ENCODE assay signal across 10 mouse cellular contexts in the genomic region with DNA sequence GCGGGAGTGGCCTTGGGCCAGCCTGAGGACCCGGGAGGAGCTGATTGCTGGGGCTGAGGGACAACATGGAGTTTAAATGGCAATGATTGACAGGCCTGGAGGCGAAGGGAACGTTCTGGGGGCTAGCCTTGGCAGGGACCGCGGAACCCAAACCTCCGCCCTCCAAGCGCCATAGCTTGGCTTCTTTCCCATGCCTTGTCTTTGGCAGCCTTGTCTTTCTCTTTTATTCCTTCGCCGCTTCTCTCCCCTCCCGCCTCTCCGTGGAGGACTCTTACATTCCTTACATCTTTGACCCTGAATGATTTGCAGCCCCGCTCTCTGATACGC. TPM values are rescaled to one million over a fixed set of nuclear protein-coding genes. Genes with fewer than 3 reads are reported as not detected.
DNase-seq lines count a peak whose midpoint lies in the region; ATAC-seq and TF ChIP-seq lines count a peak whose summit lies in the region.
"Had no signal": no experiment of that assay in that cellular context is flagged by ENCODE, and none has a peak within 500 bp of the region (broad histone marks: within the 10 kb centered on the region; RNA-seq: fewer than 3 reads in every experiment).

No protein-coding gene starts in this region.

- WGBS in lung, adult 2 months, result under 1% methylated on average over 14 of the region's 14 CpGs
- 2% methylated on average over 14 of the region's 14 CpGs for WGBS in forebrain, embryonic 10.5 days
- WGBS in kidney, embryonic 15.5 days, result under 1% methylated on average over 14 of the region's 14 CpGs
- 3% methylated on average over 13 of the region's 14 CpGs for WGBS in macrophage (ENCODE audit: missing documents)

- peaks cover 53% of the 10 kb centered on the region for H3K36me3 ChIP-seq in forebrain, embryonic 10.5 days (replicated peaks)
- H3K36me3 ChIP-seq in kidney, embryonic 15.5 days, result peaks cover 43% of the 10 kb centered on the region
- H3K36me3 ChIP-seq in macrophage (ENCODE audit: inconsistent target), result peaks cover 27% of the 10 kb centered on the region

- ATAC-seq in kidney, embryonic 15.5 days (replicated peaks; ENCODE audit: low FRiP score), result no peak
- no peak for ATAC-seq in inflammation-experienced regulatory T-cells, adult 6 months

- peaks cover 18% of the 10 kb centered on the region for H3K4me1 ChIP-seq in lung, adult 2 months (ENCODE audit: control insufficient read depth, insufficient read depth, low read length)
- H3K4me1 ChIP-seq in forebrain, embryonic 10.5 days, result peaks cover 55% of the 10 kb centered on the region
- H3K4me1 ChIP-seq in kidney, embryonic 15.5 days, result peaks cover 57% of the 10 kb centered on the region

- no peaks in the 10 kb centered on the region for H3K9me3 ChIP-seq in forebrain, embryonic 10.5 days
- no peaks in the 10 kb centered on the region for H3K9me3 ChIP-seq in kidney, embryonic 15.5 days (replicated peaks)

- H3K9ac ChIP-seq in kidney, embryonic 15.5 days, result peak overlapping the region; percentile 78

- H3K79me2 ChIP-seq in macrophage (ENCODE audit: inconsistent target), result peaks cover 56% of the 10 kb centered on the region

- TF ChIP-seq CTCF in lung, adult 2 months (IDR thresholded peaks at IDR 0.05; ENCODE audit: insufficient read depth, low read length), result no peak

- H3K4me2 ChIP-seq in kidney, embryonic 15.5 days, result peak overlapping the region; percentile 92

- no peak for DNase-seq in lung, adult 2 months
- no peak for DNase-seq in lung, adult 18-20 months
- peak; percentile 58 for DNase-seq in brain, adult 2 months (ENCODE audit: low read depth, low spot score)
- no peak for DNase-seq in forebrain, embryonic 10.5 days (ENCODE audit: extremely low spot score, low spot score)
- no peak for DNase-seq in layer of hippocampus, adult 9-11 months

- H3K4me3 ChIP-seq in lung, adult 2 months (replicated peaks; ENCODE audit: extremely low read depth, low read depth, low read length), result peak overlapping the region; percentile 94
- H3K4me3 ChIP-seq in forebrain, embryonic 10.5 days, result peak overlapping the region; percentile 99
- peak overlapping the region; percentile 67 for H3K4me3 ChIP-seq in kidney, embryonic 15.5 days (replicated peaks)
- peak overlapping the region; percentile 99 for H3K4me3 ChIP-seq in macrophage (ENCODE audit: inconsistent target)

- no peak for TF ChIP-seq POLR2A in lung, adult 2 months (IDR thresholded peaks at IDR 0.05; ENCODE audit: borderline replicate concordance, extremely low read depth, low read depth, low read length)

- no peaks in the 10 kb centered on the region for H3K27me3 ChIP-seq in forebrain, embryonic 10.5 days (ENCODE audit: poor library complexity, severe bottlenecking)
- H3K27me3 ChIP-seq in kidney, embryonic 15.5 days, result no peaks in the 10 kb centered on the region

- H3K27ac ChIP-seq in forebrain, embryonic 10.5 days, result peak overlapping the region; percentile 96
- H3K27ac ChIP-seq in kidney, embryonic 15.5 days, result peak overlapping the region; percentile 97
- H3K27ac ChIP-seq in macrophage, result peak overlapping the region; percentile 94

RNA-seq across cellular contexts. Expression of gene Rnf41, which starts 0.6 kb away (rescaled TPM):
- 24.4 and 25.5 TPM in 2 replicates for polyA plus RNA-seq in lung, adult 2 months (2012; rRNA removed)
- polyA plus RNA-seq in forebrain, embryonic 10.5 days (2016; fragmentation: Nextera tagmentation; extraction: Ambion mirVana), result 40.9 and 42.9 TPM in 2 replicates
- 45.1 and 45.9 TPM in 2 replicates for polyA plus RNA-seq in kidney, embryonic 15.5 days (2015; fragmentation: Nextera tagmentation; extraction: Ambion mirVana)
- total RNA-seq in macrophage (2018; cell fraction: chromatin; rRNA removed), result 100 to 1,000 TPM in 1 of 26 experiments, 10 to 100 TPM in 25; 20.7 to 101 (median 48.4) TPM
- total RNA-seq in macrophage (2018; cell fraction: cytosol; rRNA removed), result 10 to 100 TPM; 26.8 to 47.9 (median 36.3) TPM
- 100 to 1,000 TPM in 1 of 26 experiments, 10 to 100 TPM in 25; 28.1 to 103 (median 45.2) TPM for total RNA-seq in macrophage (2018; cell fraction: nucleus; rRNA removed)
- 26.5 to 35.2 TPM (median 33.6 TPM) in 3 replicates for polyA plus RNA-seq in macrophage (2018)
- 10 to 100 TPM; 25.2 to 42.2 (median 37.9) TPM for polyA plus RNA-seq in inflammation-experienced regulatory T-cells, adult 6 months (2017; shearing (Covaris generic))

RNA-seq across cellular contexts. Expression of gene Nabp2, which starts 0.7 kb away (rescaled TPM):
- polyA plus RNA-seq in lung, adult 2 months (2012; rRNA removed), result 22.1 and 23.4 TPM in 2 replicates
- 161 and 164 TPM in 2 replicates for polyA plus RNA-seq in forebrain, embryonic 10.5 days (2016; fragmentation: Nextera tagmentation; extraction: Ambion mirVana)
- polyA plus RNA-seq in kidney, embryonic 15.5 days (2015; fragmentation: Nextera tagmentation; extraction: Ambion mirVana), result 82.8 and 92.6 TPM in 2 replicates
- total RNA-seq in macrophage (2018; cell fraction: chromatin; rRNA removed), result 10 to 100 TPM in 12 of 26 experiments, 1 to 10 TPM in 14; 2.0 to 21.4 (median 9.2) TPM
- total RNA-seq in macrophage (2018; cell fraction: cytosol; rRNA removed), result 10 to 100 TPM; 33.5 to 58.9 (median 48.1) TPM
- 10 to 100 TPM in 16 of 26 experiments, 1 to 10 TPM in 10; 5.7 to 22.4 (median 12.2) TPM for total RNA-seq in macrophage (2018; cell fraction: nucleus; rRNA removed)
- polyA plus RNA-seq in macrophage (2018), result 44.1 to 130 TPM (median 65.7 TPM) in 3 replicates
- 10 to 100 TPM; 68.8 to 87.0 (median 73.8) TPM for polyA plus RNA-seq in inflammation-experienced regulatory T-cells, adult 6 months (2017; shearing (Covaris generic))

RNA-seq across cellular contexts. Expression of gene Slc39a5, which starts 11.0 kb away (rescaled TPM):
- polyA plus RNA-seq in lung, adult 2 months (2012; rRNA removed), result 0.42 TPM in 1 of 2 replicates, not detected in the other
- 0.30 TPM in 1 of 2 replicates, not detected in the other for polyA plus RNA-seq in forebrain, embryonic 10.5 days (2016; fragmentation: Nextera tagmentation; extraction: Ambion mirVana)
- 41.5 and 47.1 TPM in 2 replicates for polyA plus RNA-seq in kidney, embryonic 15.5 days (2015; fragmentation: Nextera tagmentation; extraction: Ambion mirVana)
- under 1 TPM in 1 of 26 experiments, not detected in 25; 0.92 TPM for total RNA-seq in macrophage (2018; cell fraction: chromatin; rRNA removed)
- total RNA-seq in macrophage (2018; cell fraction: cytosol; rRNA removed), result not detected
- total RNA-seq in macrophage (2018; cell fraction: nucleus; rRNA removed), result not detected
- not detected in 3 replicates for polyA plus RNA-seq in macrophage (2018)
- not detected for polyA plus RNA-seq in inflammation-experienced regulatory T-cells, adult 6 months (2017; shearing (Covaris generic))
- total RNA-seq: common myeloid progenitor, adult 5-6 weeks; neutrophil, adult 5-6 weeks had no signal

RNA-seq across cellular contexts. Expression of gene Ankrd52, which starts 35.1 kb away (rescaled TPM):
- polyA plus RNA-seq in lung, adult 2 months (2012; rRNA removed), result 24.5 and 31.6 TPM in 2 replicates
- 11.1 and 13.1 TPM in 2 replicates for polyA plus RNA-seq in forebrain, embryonic 10.5 days (2016; fragmentation: Nextera tagmentation; extraction: Ambion mirVana)
- polyA plus RNA-seq in kidney, embryonic 15.5 days (2015; fragmentation: Nextera tagmentation; extraction: Ambion mirVana), result 13.6 and 14.5 TPM in 2 replicates
- total RNA-seq in macrophage (2018; cell fraction: chromatin; rRNA removed), result 100 to 1,000 TPM in 14 of 26 experiments, 10 to 100 TPM in 12; 50.9 to 167 (median 110) TPM
- 10 to 100 TPM; 21.8 to 48.7 (median 34.6) TPM for total RNA-seq in macrophage (2018; cell fraction: cytosol; rRNA removed)
- 100 to 1,000 TPM in 2 of 26 experiments, 10 to 100 TPM in 24; 40.0 to 119 (median 63.2) TPM for total RNA-seq in macrophage (2018; cell fraction: nucleus; rRNA removed)
- 23.3 to 29.3 TPM (median 26.0 TPM) in 3 replicates for polyA plus RNA-seq in macrophage (2018)
- 1 to 10 TPM; 1.7 to 6.7 (median 3.6) TPM for polyA plus RNA-seq in inflammation-experienced regulatory T-cells, adult 6 months (2017; shearing (Covaris generic))

RNA-seq across cellular contexts. Expression of gene Coq10a, which starts 43.2 kb away (rescaled TPM):
- polyA plus RNA-seq in lung, adult 2 months (2012; rRNA removed), result 28.9 and 48.7 TPM in 2 replicates
- 9.2 and 10.1 TPM in 2 replicates for polyA plus RNA-seq in forebrain, embryonic 10.5 days (2016; fragmentation: Nextera tagmentation; extraction: Ambion mirVana)
- 13.7 TPM in 2 replicates for polyA plus RNA-seq in kidney, embryonic 15.5 days (2015; fragmentation: Nextera tagmentation; extraction: Ambion mirVana)
- 100 to 1,000 TPM in 2 of 26 experiments, 10 to 100 TPM in 24; 13.3 to 122 (median 50.9) TPM for total RNA-seq in macrophage (2018; cell fraction: chromatin; rRNA removed)
- total RNA-seq in macrophage (2018; cell fraction: cytosol; rRNA removed), result 10 to 100 TPM; 12.0 to 35.3 (median 21.6) TPM
- 100 to 1,000 TPM in 3 of 26 experiments, 10 to 100 TPM in 23; 11.0 to 129 (median 43.5) TPM for total RNA-seq in macrophage (2018; cell fraction: nucleus; rRNA removed)
- 20.5 to 35.2 TPM (median 25.5 TPM) in 3 replicates for polyA plus RNA-seq in macrophage (2018)
- polyA plus RNA-seq in inflammation-experienced regulatory T-cells, adult 6 months (2017; shearing (Covaris generic)), result 10 to 100 TPM; 12.8 to 19.9 (median 17.3) TPM

Comparison
In these comparisons a context has a peak if more than half of its experiments do, and no peak if none do; other contexts are left out.
1. RNA of gene Slc39a5, which starts 11.0 kb away (polyA plus RNA-seq): 41.5 to 47.1 TPM in kidney, embryonic 15.5 days; 0.30 TPM in forebrain, embryonic 10.5 days, 0.42 TPM in lung, adult 2 months, not detected in macrophage and not detected in inflammation-experienced regulatory T-cells, adult 6 months; every median in the first group is over 10 times any median in the second.
2. Peak in every context shown above with its lines, with median percentiles within 50 percentile points of each other: H3K4me3 ChIP-seq and H3K27ac ChIP-seq.